Mouse (Mus musculus) hindbrain, postnatal 0 days (tissue): ENCODE measurements around the gene Sf3b3. TPM values are rescaled to one million over a fixed set of nuclear protein-coding genes. Genes with fewer than 3 reads are reported as not detected.
"Not testable (repeated sequence)": the region's sequence is repeated elsewhere in the genome, so short reads cannot be mapped to it uniquely, and the experiment has no call there.

Experiments used
- ATAC-seq: fragments of 200-750 bp; cut with Nextera tagmentation; 2 replicates; pipeline ENCODE4 v1.8.0; 2017; ENCODE audit warnings: mild to moderate bottlenecking, moderate TSS enrichment, moderate library complexity
- DNase-seq: peaks from one replicate; pipeline ENCODE4 v3.0.0-alpha.2; 2015; ENCODE audit warnings: low spot score
- H3K27ac ChIP-seq: fragments of 300-500 bp; sonication (generic); 2 replicates; pipeline ENCODE4 v1.5.1; 2014; ENCODE audit warnings: mild to moderate bottlenecking
- H3K27me3 ChIP-seq: fragments of 300-500 bp; sonication (generic); 2 replicates; pipeline ENCODE4 v1.6.1; 2014; ENCODE audit warnings: low read length, mixed read lengths; ENCODE audit not compliant: insufficient read depth
- H3K36me3 ChIP-seq: fragments of 300-500 bp; sonication (generic); 2 replicates; pipeline ENCODE4 v1.6.1; 2014; ENCODE audit warnings: low read length, mixed read lengths; ENCODE audit not compliant: insufficient read depth
- H3K4me1 ChIP-seq: fragments of 300-500 bp; sonication (generic); 2 replicates; pipeline ENCODE4 v1.6.1; 2014; ENCODE audit warnings: antibody characterized with exemption, low read length, mixed read lengths; ENCODE audit not compliant: insufficient read depth
- H3K4me2 ChIP-seq: fragments of 300-500 bp; sonication (generic); 2 replicates; pipeline ENCODE4 v1.6.1; 2014; ENCODE audit warnings: low read depth, mild to moderate bottlenecking, low read length, moderate library complexity, mixed read lengths
- H3K4me3 ChIP-seq: fragments of 300-500 bp; sonication (generic); 2 replicates; pipeline ENCODE4 v1.5.1; 2014; ENCODE audit warnings: low read length
- H3K9ac ChIP-seq: fragments of 300-500 bp; sonication (generic); replicated peaks from 2 replicates; pipeline ENCODE4 v1.6.1; 2014; ENCODE audit warnings: mild to moderate bottlenecking, low read length, moderate library complexity, mixed read lengths
- H3K9me3 ChIP-seq: fragments of 300-500 bp; sonication (generic); 2 replicates; pipeline ENCODE4 v1.6.1; 2016; ENCODE audit warnings: low read length, mixed read lengths
- CTCF ChIP-seq: IDR thresholded peaks from 2 replicates; pipeline ENCODE4 v1.5.1; 2016; ENCODE audit warnings: antibody characterized with exemption, control low read depth, low read depth
- WGBS: fragments of 180-500 bp; shearing (Covaris S2); extraction: QIAGEN DNeasy Blood & Tissue Kit; methylation state at CpG from one replicate; pipeline ENCODE4 v1.1.7; 2014; 5-methylcytosine and 5-hydroxymethylcytosine counted together
- polyA plus RNA-seq: library from polyadenylated mRNA; unstranded; fragments of >200 nt; fragmentation: Nextera tagmentation; extraction: Ambion mirVana; gene quantifications from 2 replicates; pipeline ENCODE4 v1.2.1, GENCODE M21; 2015
- total RNA-seq: library from RNA; depleted of rRNA; stranded (reverse); fragments of >200 nt; gene quantifications from 2 replicates; pipeline ENCODE4 v1.2.3, GENCODE M21; 2014

The Sf3b3 gene
- total and polyA plus RNA-seq, 2 experiments from 2014 or later, result 60.6 to 82.5 TPM

DNA sequence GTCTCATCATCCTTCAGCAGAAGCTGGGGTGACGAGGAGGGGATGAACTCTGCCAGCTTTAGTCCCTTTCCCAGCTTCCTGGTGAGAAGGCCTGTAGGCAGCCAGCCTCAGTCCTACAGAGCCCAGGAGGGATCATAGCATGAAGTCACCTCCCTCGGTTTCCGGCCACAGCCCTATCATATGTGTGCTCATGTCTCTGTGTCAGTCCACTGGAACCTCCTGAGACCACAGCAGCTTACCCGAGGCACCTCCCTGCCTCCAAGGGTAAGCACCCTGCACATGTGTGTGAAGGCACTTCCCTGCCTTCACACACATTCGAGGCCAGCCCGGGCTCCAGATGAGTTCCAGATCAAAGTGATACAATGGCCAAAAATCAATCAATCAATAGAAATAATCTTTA is 56.3 kb downstream of the Sf3b3 start:
- ATAC-seq (no peak), DNase-seq (no peak)
- WGBS, result 79% methylated on average over 6 of the region's 6 CpGs
- H3K36me3 ChIP-seq, result no peaks in the 10 kb centered on the region
- no peaks in the 10 kb centered on the region for H3K9me3 ChIP-seq
- no peak overlapping the region for H3K27ac ChIP-seq
- H3K27me3 ChIP-seq, result no peaks in the 10 kb centered on the region
- TF ChIP-seq CTCF, result no peak
- H3K4me2 ChIP-seq, result no peak overlapping the region
- no peak overlapping the region for H3K4me3 ChIP-seq
- no peaks in the 10 kb centered on the region for H3K4me1 ChIP-seq
- H3K9ac ChIP-seq, result no peak overlapping the region

DNA sequence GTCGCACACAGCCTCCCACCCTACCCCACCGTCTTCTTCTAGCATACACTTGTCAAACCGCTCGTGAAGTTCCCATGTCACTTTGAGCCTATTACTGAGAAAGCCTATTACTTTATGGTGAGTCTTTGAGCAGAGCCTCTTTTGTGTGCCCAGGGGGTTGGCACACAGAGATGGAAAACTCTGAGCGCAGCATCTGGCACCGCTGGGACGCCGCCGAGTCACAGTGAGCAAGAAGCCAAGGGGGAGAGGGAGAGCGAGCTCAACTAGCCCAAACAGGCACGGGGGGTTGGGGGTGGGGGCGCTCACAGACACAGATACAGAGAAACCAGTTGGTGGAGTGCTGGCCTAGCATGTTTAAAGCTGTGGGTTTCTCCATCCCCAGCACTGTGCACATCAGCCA is 57.0 kb downstream of the Sf3b3 start:
- WGBS, result 41% methylated on average over 12 of the region's 12 CpGs

DNA sequence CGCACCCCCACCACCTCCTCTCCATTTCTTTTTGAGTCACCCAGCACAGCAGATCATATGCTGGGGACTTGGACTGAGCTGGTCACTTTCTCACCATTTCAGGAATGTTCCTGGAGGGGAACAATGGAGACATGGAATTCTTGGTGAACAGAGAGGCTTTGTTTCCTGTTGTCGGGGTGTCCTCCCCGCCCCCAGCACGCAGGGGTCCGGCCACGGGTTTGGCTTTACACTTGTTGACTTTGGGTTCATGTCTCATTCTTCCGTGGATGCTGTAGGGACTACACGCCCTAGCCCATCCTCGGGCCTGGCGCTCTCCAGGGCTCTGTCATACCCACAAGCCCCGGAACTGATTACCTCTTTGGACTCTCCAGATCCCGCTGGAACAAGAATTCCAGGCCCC is 57.6 kb downstream of the Sf3b3 start:
- Histone ChIP-seq H3K9ac (no peak overlapping the region), H3K36me3 (no peaks in the 10 kb centered on the region), H3K27ac (no peak overlapping the region), H3K4me2 (no peak overlapping the region), H3K27me3 (no peaks in the 10 kb centered on the region), H3K4me1 (no peaks in the 10 kb centered on the region), H3K4me3 (no peak overlapping the region), H3K9me3 (no peaks in the 10 kb centered on the region)
- DNase-seq (no peak), ATAC-seq (peak; percentile 24; the same call in 1 of the 2 replicates)
- 44% methylated on average over 12 of the region's 12 CpGs for WGBS
- no peak for TF ChIP-seq CTCF

More for the DNA sequence above, 57.0 kb downstream of the Sf3b3 start:
- Histone ChIP-seq H3K9ac (no peak overlapping the region), H3K4me3 (no peak overlapping the region), H3K9me3 (no peaks in the 10 kb centered on the region), H3K4me2 (no peak overlapping the region), H3K27ac (peak overlapping the region; percentile 26; the same call in 1 of the 2 replicates), H3K36me3 (no peaks in the 10 kb centered on the region), H3K27me3 (no peaks in the 10 kb centered on the region), H3K4me1 (no peaks in the 10 kb centered on the region)
- peak; percentile 41; the same call in 1 of the 2 replicates for ATAC-seq
- no peak for TF ChIP-seq CTCF
- peak; percentile 16 for DNase-seq

DNA sequence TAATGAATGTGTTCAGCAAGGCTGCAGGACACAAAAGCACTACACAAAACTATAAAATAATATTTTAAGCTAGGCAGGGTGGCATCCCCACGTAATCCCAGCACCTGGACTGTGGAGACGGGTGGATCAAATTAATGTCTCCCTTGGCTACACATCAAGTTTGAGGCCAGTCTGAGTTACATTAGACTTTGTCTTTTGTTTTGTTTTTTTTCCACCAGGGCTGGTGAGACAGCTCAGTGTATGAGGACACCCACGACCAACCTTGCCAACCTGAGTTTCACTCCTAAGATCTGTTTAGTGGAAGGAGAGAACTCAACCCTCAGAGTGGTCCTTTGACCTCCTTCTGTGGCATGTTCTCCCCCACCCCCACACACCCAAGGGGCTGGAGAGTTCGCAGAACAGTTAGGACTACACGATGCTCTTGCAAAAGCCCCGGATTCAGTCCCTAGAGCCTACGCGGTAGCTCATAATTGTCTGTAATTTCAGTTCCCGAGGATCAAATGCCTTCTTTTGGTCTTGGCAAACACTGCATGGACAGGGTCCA is 59.1 kb downstream of the Sf3b3 start:
- H3K36me3 ChIP-seq, result no peaks in the 10 kb centered on the region
- no peak overlapping the region for H3K4me3 ChIP-seq
- no peak overlapping the region for H3K9ac ChIP-seq
- H3K4me2 ChIP-seq, result no peak overlapping the region
- DNase-seq (no peak), ATAC-seq (no peak)
- no peak for TF ChIP-seq CTCF
- no peaks in the 10 kb centered on the region for H3K27me3 ChIP-seq
- no peak overlapping the region for H3K27ac ChIP-seq
- no peaks in the 10 kb centered on the region for H3K4me1 ChIP-seq
- 85% methylated on average over 9 of the region's 9 CpGs for WGBS
- H3K9me3 ChIP-seq, result no peaks in the 10 kb centered on the region

DNA sequence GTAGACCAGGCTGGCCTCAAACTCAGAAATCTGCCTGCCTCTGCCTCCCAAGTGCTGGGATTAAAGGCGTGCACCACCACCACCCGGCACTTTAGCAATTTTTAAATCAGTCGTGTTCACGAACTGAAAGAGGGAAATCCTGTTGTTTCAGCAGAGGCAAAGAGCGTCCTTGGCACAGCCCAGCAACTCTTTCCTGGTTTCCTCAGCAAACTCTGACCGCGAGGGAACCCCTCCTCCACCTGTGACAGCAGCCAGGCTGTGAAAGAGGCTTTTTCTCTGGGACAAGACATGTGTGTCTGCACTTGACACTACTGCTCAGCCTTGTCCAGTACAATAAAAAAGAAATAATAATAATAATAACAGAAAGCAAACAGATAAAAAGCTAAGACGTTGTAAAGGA is 59.7 kb downstream of the Sf3b3 start:
- ATAC-seq (no peak), DNase-seq (no peak)
- no peak for TF ChIP-seq CTCF
- Histone ChIP-seq H3K4me1 (no peaks in the 10 kb centered on the region), H3K27ac (no peak overlapping the region), H3K36me3 (no peaks in the 10 kb centered on the region), H3K9ac (no peak overlapping the region), H3K9me3 (no peaks in the 10 kb centered on the region), H3K4me2 (no peak overlapping the region), H3K4me3 (no peak overlapping the region), H3K27me3 (no peaks in the 10 kb centered on the region)
- 88% methylated on average over 8 of the region's 8 CpGs for WGBS

DNA sequence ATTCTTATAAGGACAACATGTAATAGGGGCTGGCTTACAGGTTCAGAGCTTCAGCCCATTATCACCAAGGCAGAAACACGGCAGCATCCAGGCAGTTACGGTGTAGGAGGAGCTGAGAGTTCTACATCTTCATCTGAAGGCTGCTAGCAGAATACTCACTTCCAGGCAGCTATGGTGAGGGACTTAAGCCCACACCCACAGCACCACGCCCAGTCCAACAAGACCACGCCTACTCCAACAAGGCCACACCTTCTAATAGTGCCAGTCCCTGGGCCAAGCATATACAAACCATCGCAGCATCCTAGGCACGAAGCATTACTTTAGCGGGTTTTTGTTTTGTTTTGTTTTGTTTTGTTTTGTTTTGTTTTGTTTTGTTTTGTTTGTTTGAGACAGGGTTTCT is 60.1 kb downstream of the Sf3b3 start:
- not testable (repeated sequence) for H3K4me2 ChIP-seq, H3K9ac ChIP-seq, H3K27ac ChIP-seq, H3K9me3 ChIP-seq, H3K4me3 ChIP-seq, H3K36me3 ChIP-seq, DNase-seq, ATAC-seq, H3K4me1 ChIP-seq, H3K27me3 ChIP-seq
- WGBS, result 78% methylated on average over 7 of the region's 7 CpGs

DNA sequence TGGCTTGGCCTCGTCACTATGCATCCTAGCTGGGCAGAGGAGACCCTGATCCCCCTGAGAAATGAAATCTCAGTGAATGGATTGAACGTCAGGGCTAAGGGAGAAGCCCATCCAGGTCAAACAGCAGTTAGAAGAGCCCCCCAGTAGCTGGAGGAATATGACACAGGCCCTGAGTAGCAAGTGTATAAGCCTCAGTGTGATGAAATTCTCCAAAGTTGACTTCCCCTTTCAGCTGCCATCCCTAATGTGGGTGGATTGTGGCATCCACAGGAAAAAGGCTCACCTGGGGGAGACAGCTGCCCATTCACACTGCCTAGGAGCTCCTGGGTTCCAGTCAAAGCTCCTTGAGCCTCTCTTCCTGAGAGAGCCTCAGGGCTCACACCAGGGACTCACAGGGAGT is 61.2 kb downstream of the Sf3b3 start:
- TF ChIP-seq CTCF, result no peak
- ATAC-seq (no peak), DNase-seq (no peak)
- WGBS, result 64% methylated on average over 2 of the region's 2 CpGs
- Histone ChIP-seq H3K27me3 (no peaks in the 10 kb centered on the region), H3K9ac (no peak overlapping the region), H3K4me1 (no peaks in the 10 kb centered on the region), H3K9me3 (no peaks in the 10 kb centered on the region), H3K4me3 (no peak overlapping the region), H3K4me2 (no peak overlapping the region), H3K36me3 (no peaks in the 10 kb centered on the region), H3K27ac (no peak overlapping the region)
